In the genomic region with DNA sequence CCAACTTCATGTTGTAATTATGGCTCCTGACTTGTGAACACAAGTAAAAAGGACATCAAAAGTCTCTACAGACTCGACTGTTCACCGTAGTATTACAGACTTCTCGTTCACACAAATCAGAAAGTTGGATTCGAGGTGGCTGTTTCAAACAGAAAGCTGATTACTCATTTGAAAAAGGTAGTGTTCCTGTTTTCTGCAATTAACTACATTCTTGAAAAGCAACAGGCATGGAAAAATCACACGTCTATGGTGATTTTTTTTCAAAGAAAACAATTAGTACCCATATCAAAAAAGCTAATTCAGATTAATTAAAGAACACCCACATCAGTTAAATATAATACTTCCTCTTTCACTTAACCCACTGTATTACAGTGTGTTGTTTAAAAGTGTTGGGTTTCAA, we compare ENCODE assay signal across 32 mouse cellular contexts.
"Had no signal": no experiment of that assay in that cellular context is flagged by ENCODE, and none has a peak within 500 bp of the region (broad histone marks: within the 10 kb centered on the region; RNA-seq: fewer than 3 reads in every experiment).

No protein-coding gene starts in this region.

- H3K9ac ChIP-seq: limb, embryonic 12.5 days; limb, embryonic 13.5 days; limb, embryonic 15.5 days; liver, embryonic 12.5 days; liver, embryonic 13.5 days; liver, embryonic 14.5 days; liver, embryonic 15.5 days; liver, postnatal 0 days; lung, embryonic 14.5 days; lung, embryonic 15.5 days; midbrain, embryonic 12.5 days; midbrain, embryonic 13.5 days; midbrain, embryonic 15.5 days; neural tube, embryonic 12.5 days had no signal

- H3K27me3 ChIP-seq: limb, embryonic 12.5 days; limb, embryonic 13.5 days; limb, embryonic 15.5 days; liver, embryonic 12.5 days; liver, embryonic 13.5 days; liver, embryonic 15.5 days; lung, embryonic 15.5 days; megakaryocyte, embryonic 14.5 days; midbrain, embryonic 12.5 days; midbrain, embryonic 13.5 days; midbrain, embryonic 15.5 days; neural tube, embryonic 12.5 days had no signal

- H3K4me1 ChIP-seq: limb, embryonic 10.5 days; limb, embryonic 12.5 days; limb, embryonic 13.5 days; limb, embryonic 15.5 days; lung, embryonic 15.5 days; megakaryocyte, embryonic 14.5 days; midbrain, embryonic 10.5 days; midbrain, embryonic 13.5 days; midbrain, embryonic 15.5 days; neural tube, embryonic 12.5 days had no signal

- H3K4me2 ChIP-seq: limb, embryonic 12.5 days; limb, embryonic 13.5 days; limb, embryonic 15.5 days; liver, embryonic 11.5 days; liver, embryonic 12.5 days; liver, embryonic 13.5 days; liver, embryonic 15.5 days; lung, embryonic 14.5 days; lung, embryonic 15.5 days; midbrain, embryonic 11.5 days; midbrain, embryonic 12.5 days; midbrain, embryonic 13.5 days; midbrain, embryonic 15.5 days; neural tube, embryonic 12.5 days had no signal

- H3K27ac ChIP-seq: limb, embryonic 10.5 days; limb, embryonic 12.5 days; limb, embryonic 13.5 days; limb, embryonic 15.5 days; liver, embryonic 12.5 days; liver, embryonic 13.5 days; liver, embryonic 14.5 days; liver, embryonic 15.5 days; lung, embryonic 15.5 days; macrophage; midbrain, embryonic 10.5 days; midbrain, embryonic 12.5 days; midbrain, embryonic 13.5 days; midbrain, embryonic 15.5 days; neural tube, embryonic 12.5 days had no signal

- H3K9me3 ChIP-seq: limb, embryonic 10.5 days; limb, embryonic 12.5 days; limb, embryonic 13.5 days; limb, embryonic 15.5 days; liver, embryonic 12.5 days; liver, embryonic 13.5 days; liver, embryonic 15.5 days; lung, embryonic 15.5 days; megakaryocyte, embryonic 14.5 days; midbrain, embryonic 10.5 days; midbrain, embryonic 12.5 days; midbrain, embryonic 13.5 days; midbrain, embryonic 15.5 days; neural tube, embryonic 12.5 days had no signal

- ATAC-seq: liver, embryonic 12.5 days; liver, postnatal 0 days; lung, postnatal 0 days; midbrain, embryonic 13.5 days; midbrain, embryonic 15.5 days; midbrain, embryonic 16.5 days had no signal

- H3K4me3 ChIP-seq: limb, embryonic 10.5 days; limb, embryonic 12.5 days; limb, embryonic 13.5 days; limb, embryonic 15.5 days; liver, embryonic 12.5 days; liver, embryonic 13.5 days; liver, embryonic 15.5 days; lung, embryonic 15.5 days; megakaryocyte, embryonic 14.5 days; midbrain, embryonic 10.5 days; midbrain, embryonic 12.5 days; midbrain, embryonic 13.5 days; midbrain, embryonic 15.5 days; myocyte; neural tube, embryonic 12.5 days had no signal

- H3K36me3 ChIP-seq: limb, embryonic 10.5 days; limb, embryonic 12.5 days; limb, embryonic 13.5 days; limb, embryonic 15.5 days; liver, embryonic 12.5 days; liver, embryonic 13.5 days; liver, embryonic 15.5 days; lung, embryonic 15.5 days; midbrain, embryonic 10.5 days; midbrain, embryonic 12.5 days; midbrain, embryonic 13.5 days; midbrain, embryonic 15.5 days; neural tube, embryonic 12.5 days had no signal

- DNase-seq: left cerebral cortex, postnatal 4 days; liver; liver, embryonic 13.5 days; liver, postnatal 0 days; lung, adult 18-20 months; lung, adult 2 months; lung, embryonic 14.5 days; lung, postnatal 10 days; lung, postnatal 14 days; lung, postnatal 36 days; lung, postnatal 4 days; midbrain, embryonic 14.5 days had no signal
